Mouse (Mus musculus) olfactory bulb, adult 2 months (tissue): Measurements from ENCODE around the gene Olfr191.

Experiments
- CTCF ChIP-seq: fragments of 200-500 bp; IDR thresholded peaks from 2 replicates; pipeline ENCODE4 v1.5.1; 2012; ENCODE audit warnings: low read depth, mild to moderate bottlenecking, low read length, moderate library complexity; ENCODE audit not compliant: insufficient read depth
- POLR2A ChIP-seq: fragments of 200-500 bp; IDR thresholded peaks from 2 replicates; pipeline ENCODE4 v1.6.1; 2012; ENCODE audit warnings: mild to moderate bottlenecking, low read depth, low read length, moderate library complexity; ENCODE audit not compliant: insufficient read depth

DNA sequence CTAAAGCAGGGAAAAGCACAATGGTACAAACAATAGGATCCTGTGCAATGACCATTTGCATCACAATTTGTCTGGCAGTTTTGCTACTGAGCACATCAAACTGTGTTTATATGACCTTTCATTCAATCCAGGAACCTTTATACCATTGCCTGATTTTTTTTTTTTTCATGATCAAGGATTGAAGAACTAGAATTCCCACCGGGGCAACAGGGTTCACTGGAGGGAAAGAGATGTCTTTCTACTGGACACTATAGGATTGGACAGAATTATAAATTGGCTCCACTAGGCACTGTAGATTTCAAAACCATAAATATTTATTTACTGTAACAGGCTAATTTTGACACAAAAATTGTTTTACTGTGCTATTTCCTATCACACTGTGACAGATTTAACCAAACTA, 22.2 kb upstream of the Olfr191 start, which contains the start of gene Olfr193:
- TF ChIP-seq CTCF (no peak), POLR2A (no peak)
